Mouse (Mus musculus): Measurements from ENCODE around the gene Gm10226. TPM values are rescaled to one million over a fixed set of nuclear protein-coding genes. Genes with fewer than 3 reads are reported as not detected.
"Not testable (repeated sequence)": the region's sequence is repeated elsewhere in the genome, so short reads cannot be mapped to it uniquely, and the experiment has no call there.

The Gm10226 gene
- total and polyA plus RNA-seq, 3 experiments: 1.1 to 3.2 TPM; not detected in 1

- TF ChIP-seq HCFC1 (IDR thresholded peaks at IDR 0.05; ENCODE audit: low read depth, low read length): peak; percentile 49; the same call in 1 of the 2 replicates
- no peak for TF ChIP-seq MYB (IDR thresholded peaks at IDR 0.05; ENCODE audit: low read depth, low read length)
- TF ChIP-seq JUND (IDR thresholded peaks at IDR 0.05; ENCODE audit: low read depth, low read length): no peak
Measured at GRCm38 (mm10) chr17:21707343-21707996, 15.8 kb downstream of the Gm10226 start, which contains the start of gene Zfp760 (continued).

GRCm38 (mm10) chr17:21708401-21708800 is 16.7 kb downstream of the Gm10226 start:
- Histone ChIP-seq H3K4me3 (ENCODE audit: control insufficient read depth in 1 of 2, insufficient read depth in 1 of 2, low read depth in 2 of 2, low read length in 2 of 2) (peak overlapping the region; percentile 2 to 88; a peak in 3 of 4 replicates), H3K9ac (ENCODE audit: control insufficient read depth, low read depth, low read length, poor library complexity, severe bottlenecking) (peak overlapping the region; percentile 19; the same call in 1 of the 2 replicates), H3K4me1 (ENCODE audit: control insufficient read depth in 1 of 2, insufficient read depth in 2 of 2, low read length in 2 of 2) (peaks cover 0 to 4% of the 10 kb centered on the region in 2 experiments; a peak in 2 of 4 replicates), H3K79me2 (ENCODE audit: control insufficient read depth, insufficient read depth, low read length, poor library complexity) (no peaks in the 10 kb centered on the region; the same call in 1 of the 2 replicates), H3K27me3 (ENCODE audit: control insufficient read depth in 1 of 2, insufficient read depth in 2 of 2, low read length in 2 of 2) (no peaks in the 10 kb centered on the region), H3K9me3 (replicated peaks; ENCODE audit: insufficient read depth, low read length) (no peaks in the 10 kb centered on the region), H3K27ac (ENCODE audit: control insufficient read depth, low read depth, low read length) (no peak overlapping the region), H3K36me3 (ENCODE audit: control insufficient read depth in 1 of 2, insufficient read depth in 2 of 2, low read length in 2 of 2) (peaks cover 0 to 14% of the 10 kb centered on the region in 2 experiments; a peak in 2 of 4 replicates)
- peak; percentile 16 for DNase-seq (ENCODE audit: low read depth, low spot score)
- TF ChIP-seq MAX (IDR thresholded peaks at IDR 0.05; ENCODE audit: low read length): no peak
- TF ChIP-seq SIN3A (IDR thresholded peaks at IDR 0.05; ENCODE audit: low read length): no peak
- no peak for TF ChIP-seq MYB (IDR thresholded peaks at IDR 0.05; ENCODE audit: low read depth, low read length)
- no peak for TF ChIP-seq GATA1 (IDR thresholded peaks at IDR 0.05; ENCODE audit: low read depth, low read length)
- TF ChIP-seq POLR2A (IDR thresholded peaks at IDR 0.05; ENCODE audit: control insufficient read depth in 1 of 2, insufficient read depth in 1 of 2, low read depth in 1 of 2, low read length in 2 of 2, poor library complexity in 1 of 2): no peak
- TF ChIP-seq ZNF384 (IDR thresholded peaks at IDR 0.05; ENCODE audit: low read depth, low read length): no peak
- TF ChIP-seq SMC3 (IDR thresholded peaks at IDR 0.05; ENCODE audit: low read depth, low read length): no peak
- no peak for TF ChIP-seq CHD1 (IDR thresholded peaks at IDR 0.05; ENCODE audit: low read depth, low read length)
- no peak for TF ChIP-seq RCOR1 (IDR thresholded peaks at IDR 0.05; ENCODE audit: low read depth, low read length)
- no peak for TF ChIP-seq MAZ (IDR thresholded peaks at IDR 0.05; ENCODE audit: low read depth, low read length)

- H3K9me3 ChIP-seq (replicated peaks; ENCODE audit: insufficient read depth, low read length); H3K27me3 ChIP-seq (ENCODE audit: control insufficient read depth in 1 of 2, insufficient read depth in 2 of 2, low read length in 2 of 2); H3K79me2 ChIP-seq (ENCODE audit: control insufficient read depth, insufficient read depth, low read length, poor library complexity); H3K27ac ChIP-seq (ENCODE audit: control insufficient read depth, low read depth, low read length); H3K36me3 ChIP-seq (ENCODE audit: control insufficient read depth in 1 of 2, insufficient read depth in 2 of 2, low read length in 2 of 2); H3K4me3 ChIP-seq (ENCODE audit: control insufficient read depth in 1 of 2, insufficient read depth in 1 of 2, low read depth in 2 of 2, low read length in 2 of 2); H3K9ac ChIP-seq (ENCODE audit: control insufficient read depth, low read depth, low read length, poor library complexity, severe bottlenecking); DNase-seq (ENCODE audit: low read depth, low spot score); H3K4me1 ChIP-seq (ENCODE audit: control insufficient read depth in 1 of 2, insufficient read depth in 2 of 2, low read length in 2 of 2): not testable (repeated sequence)
Measured at GRCm38 (mm10) chr17:21730495-21730894, 38.8 kb downstream of the Gm10226 start, which contains the start of gene Zfp229. Gene Zfp229 (plus strand): TSS chr17:21730795.

- Histone ChIP-seq H3K4me1 (ENCODE audit: control insufficient read depth in 1 of 2, insufficient read depth in 2 of 2, low read length in 2 of 2) (peaks cover 2 to 3% of the 10 kb centered on the region in 2 experiments; a peak in 2 of 4 replicates), H3K4me3 (ENCODE audit: control insufficient read depth in 1 of 2, insufficient read depth in 1 of 2, low read depth in 2 of 2, low read length in 2 of 2) (peak overlapping the region; percentile 90 to 96), H3K36me3 (ENCODE audit: control insufficient read depth in 1 of 2, insufficient read depth in 2 of 2, low read length in 2 of 2) (peaks cover 0 to 6% of the 10 kb centered on the region in 2 experiments; a peak in 2 of 4 replicates), H3K9ac (ENCODE audit: control insufficient read depth, low read depth, low read length, poor library complexity, severe bottlenecking) (peak overlapping the region; percentile 96), H3K27ac (ENCODE audit: control insufficient read depth, low read depth, low read length) (peak overlapping the region; percentile 78), H3K79me2 (ENCODE audit: control insufficient read depth, insufficient read depth, low read length, poor library complexity) (peaks cover 4% of the 10 kb centered on the region; the same call in 1 of the 2 replicates), H3K27me3 (ENCODE audit: control insufficient read depth in 1 of 2, insufficient read depth in 2 of 2, low read length in 2 of 2) (no peaks in the 10 kb centered on the region), H3K9me3 (replicated peaks; ENCODE audit: insufficient read depth, low read length) (no peaks in the 10 kb centered on the region)
- TF ChIP-seq MYB (IDR thresholded peaks at IDR 0.05; ENCODE audit: low read depth, low read length) (no peak), TAL1 (IDR thresholded peaks at IDR 0.05; ENCODE audit: low read length) (no peak), NELFE (IDR thresholded peaks at IDR 0.05; ENCODE audit: low read depth, low read length) (no peak), KAT2A (conservative IDR thresholded peaks at IDR 0.05; ENCODE audit: low read depth, low read length) (no peak), ZNF384 (IDR thresholded peaks at IDR 0.05; ENCODE audit: low read depth, low read length) (peak; percentile 27; the same call in 1 of the 2 replicates)
- DNase-seq (ENCODE audit: low read depth, low spot score): no peak
Measured at GRCm38 (mm10) chr17:21733049-21733448, 41.4 kb downstream of the Gm10226 start.

Data from MEL (cell line).